Mouse (Mus musculus): Measurements from ENCODE around the gene Fli1.

The Fli1 gene

DNA sequence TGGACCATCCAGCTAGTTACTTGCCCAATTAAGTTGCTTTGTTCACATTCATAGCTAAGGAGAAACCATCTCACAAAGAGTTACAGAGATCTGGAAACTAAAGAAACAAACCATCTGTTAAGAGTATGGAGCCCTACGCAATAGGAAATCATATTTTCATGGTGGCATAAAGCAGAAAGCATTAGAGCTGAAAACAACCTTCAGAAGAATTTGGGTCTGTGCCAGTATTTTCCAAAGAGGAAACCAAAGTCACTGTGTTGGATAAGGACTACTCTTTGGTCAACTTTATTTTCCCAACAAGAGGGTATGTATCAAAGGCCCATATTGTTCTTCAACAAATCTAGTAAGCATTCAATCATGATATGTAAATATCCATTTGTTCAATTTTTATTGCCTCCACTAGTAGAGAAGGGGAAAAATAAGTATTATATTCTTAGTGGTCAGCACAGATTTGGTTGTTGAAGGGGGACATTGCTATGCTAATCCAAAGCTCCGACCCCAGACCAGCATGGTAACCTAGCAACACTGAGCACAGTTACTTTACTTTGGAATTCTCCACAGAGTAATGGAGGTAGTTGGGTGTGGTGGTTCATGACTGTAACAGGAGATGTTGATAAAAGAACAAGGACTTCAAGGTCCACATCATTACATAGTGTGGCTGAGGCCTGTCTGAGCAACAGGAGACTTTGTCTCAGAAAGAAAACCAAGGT is 20.0 kb downstream of the Fli1 start:
- DNase-seq (ENCODE audit: low spot score), result no peak

DNA sequence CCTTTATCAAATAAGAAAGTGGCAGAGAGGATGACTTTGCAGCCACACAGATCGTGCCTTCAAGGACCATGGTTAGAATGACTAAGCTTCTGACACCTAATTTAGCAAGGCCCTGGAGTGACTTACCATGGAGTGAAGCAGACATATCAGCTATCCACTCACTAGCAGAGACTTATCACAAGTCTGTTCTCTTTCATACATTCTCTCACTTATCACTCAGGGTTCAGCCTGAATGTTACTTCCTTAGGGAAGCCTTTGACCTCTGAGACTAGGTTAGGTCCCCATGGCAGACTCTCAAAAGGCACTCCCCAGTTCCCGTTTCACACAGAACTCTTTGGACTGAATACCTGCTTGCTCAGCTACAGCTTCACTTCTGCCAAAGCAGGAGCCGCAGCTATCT is 21.3 kb downstream of the Fli1 start:
- DNase-seq (ENCODE audit: low spot score), result no peak

GRCm38 (mm10) chr9:32520821-32521220 is 21.8 kb downstream of the Fli1 start:
- DNase-seq (ENCODE audit: low spot score), result no peak

- peak; percentile 37 for DNase-seq (ENCODE audit: low spot score)
These were observed 23.3 kb downstream of the Fli1 start for GRCm38 (mm10) chr9:32519101-32520051.

DNA sequence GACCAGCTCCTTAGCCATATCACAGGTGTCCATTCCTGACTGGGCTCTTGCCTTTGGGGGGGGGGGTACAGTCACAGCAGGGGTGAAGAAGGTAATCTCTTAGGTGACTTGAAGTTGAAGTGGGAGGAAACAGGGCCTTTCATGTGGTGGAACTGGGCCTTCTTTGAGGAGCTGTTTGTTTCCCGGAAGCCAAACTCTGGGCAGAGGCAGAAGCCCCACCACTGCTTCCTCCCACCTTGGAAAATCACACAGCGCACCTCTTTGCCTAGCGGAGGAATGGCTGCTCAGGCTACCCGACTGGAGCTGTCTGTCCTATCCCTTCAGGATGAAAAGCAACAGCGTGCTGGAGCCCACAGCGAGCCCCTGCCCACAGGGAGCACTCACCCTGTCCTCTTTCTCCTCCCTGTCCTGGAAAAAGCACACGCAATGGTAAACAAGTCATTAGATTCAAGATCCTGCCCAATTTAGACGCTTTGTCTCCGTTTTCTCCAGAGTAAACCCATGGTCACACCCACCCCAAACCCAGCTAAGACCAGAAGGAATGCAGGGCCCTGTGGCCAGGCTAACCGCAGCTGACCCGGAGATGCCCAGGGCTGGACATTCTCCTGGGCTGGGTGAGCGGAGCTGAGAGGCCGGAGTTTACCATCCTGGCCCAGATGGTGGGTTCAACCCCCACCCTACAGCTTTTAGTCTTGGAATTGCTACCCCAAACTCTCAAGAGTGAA is 24.1 kb downstream of the Fli1 start:
- DNase-seq (ENCODE audit: low spot score), result no peak

GRCm38 (mm10) chr9:32516691-32517090 is 26.0 kb downstream of the Fli1 start:
- DNase-seq (ENCODE audit: low spot score), result no peak

GRCm38 (mm10) chr9:32515894-32516686 is 26.6 kb downstream of the Fli1 start:
- no peak for DNase-seq (ENCODE audit: low spot score)

- DNase-seq (ENCODE audit: low spot score), result peak; percentile 50
These were observed 28.1 kb downstream of the Fli1 start for GRCm38 (mm10) chr9:32514406-32515058.

- no peak for DNase-seq (ENCODE audit: low spot score)
These were observed 29.2 kb downstream of the Fli1 start for GRCm38 (mm10) chr9:32513471-32513870.

DNA sequence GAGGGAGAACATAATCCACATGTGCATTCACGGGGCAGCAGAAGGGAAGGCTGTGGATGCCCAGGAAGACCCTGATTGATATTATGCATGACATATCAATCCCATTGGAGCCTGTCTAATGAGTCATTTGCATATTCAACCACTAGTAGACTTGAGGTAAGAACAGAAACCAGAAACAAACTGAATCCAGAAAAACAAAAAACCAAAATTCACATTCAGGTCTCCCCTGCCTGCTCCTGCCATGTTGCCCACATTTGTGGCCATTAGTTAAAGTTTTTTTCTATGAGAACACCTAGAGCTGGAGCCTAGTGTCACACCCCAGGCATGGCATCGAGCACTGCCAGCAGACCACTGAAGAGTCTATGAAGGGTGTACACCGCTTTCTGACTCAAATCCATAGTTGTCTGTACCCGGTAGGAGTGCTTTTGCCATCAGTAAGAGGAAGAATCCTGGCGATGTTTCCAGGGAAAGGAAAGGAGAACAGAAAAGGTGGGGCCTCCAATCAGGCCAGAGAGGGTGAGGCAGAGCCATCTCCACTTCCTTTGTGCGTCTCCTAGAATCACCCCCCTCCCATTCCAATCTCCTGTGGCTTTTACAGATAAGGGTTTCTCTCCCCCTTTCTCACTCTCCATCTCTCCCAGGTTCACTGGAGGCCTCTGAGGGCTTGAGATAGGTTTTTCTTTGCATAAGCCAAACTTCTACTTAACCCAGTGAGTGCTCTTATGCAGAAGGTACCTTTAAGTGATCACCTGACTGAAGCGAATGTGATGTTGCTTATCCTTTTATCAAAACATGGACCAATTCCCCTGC is 32.0 kb downstream of the Fli1 start:
- no peak for DNase-seq (ENCODE audit: low spot score)

GRCm38 (mm10) chr9:32509706-32510156 is 32.9 kb downstream of the Fli1 start:
- DNase-seq (ENCODE audit: low spot score), result no peak

DNA sequence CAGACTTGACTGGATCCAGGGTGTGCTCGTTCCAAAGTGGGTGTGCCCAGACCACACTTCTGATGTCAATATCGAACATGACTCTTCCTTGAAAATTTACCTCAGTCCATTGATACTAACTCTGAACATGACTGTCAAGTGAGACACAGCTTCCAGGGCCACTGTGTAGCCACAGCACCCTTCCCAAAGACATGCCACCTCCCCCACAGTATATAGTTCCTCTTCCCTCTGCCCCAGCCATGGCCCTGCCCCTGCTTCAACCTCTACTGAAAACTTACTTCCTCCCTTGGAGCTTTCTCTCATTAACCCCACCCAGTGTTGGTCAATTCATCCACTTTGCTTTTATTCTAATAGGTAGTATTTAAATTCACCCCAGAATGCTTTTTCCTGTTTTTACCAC is 34.0 kb downstream of the Fli1 start:
- no peak for DNase-seq (ENCODE audit: low spot score)

GRCm38 (mm10) chr9:32508118-32508517 is 34.5 kb downstream of the Fli1 start:
- DNase-seq (ENCODE audit: low spot score), result no peak

DNA sequence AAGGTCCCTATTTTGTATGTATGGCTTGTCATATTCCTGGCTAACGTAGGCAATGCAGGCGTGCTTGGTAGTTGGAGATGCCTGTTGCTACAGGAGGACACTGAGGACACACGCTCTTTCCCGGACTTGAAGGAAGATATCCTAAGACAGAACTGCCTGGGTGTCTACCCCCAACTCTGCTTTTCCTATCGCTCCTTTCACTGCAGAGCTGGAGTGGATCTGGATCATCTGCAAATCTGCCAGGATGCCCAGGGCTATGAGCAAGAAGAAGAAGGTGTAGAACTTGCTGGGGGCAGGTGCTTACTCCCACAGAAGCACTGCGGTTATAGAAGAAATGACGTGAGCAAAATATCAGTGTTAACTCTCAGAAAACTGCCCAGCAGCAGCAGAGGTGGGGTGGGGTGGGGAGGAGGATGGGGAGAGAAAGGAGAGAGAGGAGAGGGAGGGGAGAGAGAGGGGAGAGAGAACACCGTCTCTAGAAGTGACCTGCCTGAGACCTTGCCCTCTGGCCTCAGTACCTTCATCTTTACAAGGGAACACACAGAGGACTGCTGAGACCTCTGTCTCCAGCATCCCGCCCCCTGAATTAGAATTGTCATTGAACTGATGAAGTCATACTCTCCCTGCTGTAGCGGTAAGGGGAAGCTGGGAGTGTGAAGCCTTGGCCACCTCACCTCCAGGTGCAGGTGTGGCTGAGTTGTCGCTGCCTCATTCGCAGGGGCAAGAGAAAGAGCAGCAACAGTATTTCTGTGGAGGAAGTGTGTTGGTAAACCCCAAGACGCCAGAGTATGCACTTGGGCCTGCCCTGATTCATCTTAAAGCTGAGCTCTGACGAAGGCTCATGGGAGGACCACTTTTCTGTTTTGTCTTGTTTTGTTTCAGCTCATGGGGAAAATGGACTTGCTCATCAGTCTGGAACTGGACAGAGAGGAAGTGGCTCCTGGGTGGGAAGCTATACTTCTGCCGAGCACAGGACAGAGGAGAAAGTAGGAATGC is 35.5 kb downstream of the Fli1 start:
- DNase-seq (ENCODE audit: low spot score), result no peak

- peak; percentile 22 for DNase-seq (ENCODE audit: low spot score)
These were observed 36.5 kb downstream of the Fli1 start for GRCm38 (mm10) chr9:32506161-32506560.

- no peak for DNase-seq (ENCODE audit: low spot score)
These were observed 37.1 kb downstream of the Fli1 start for GRCm38 (mm10) chr9:32505460-32506075.

DNA sequence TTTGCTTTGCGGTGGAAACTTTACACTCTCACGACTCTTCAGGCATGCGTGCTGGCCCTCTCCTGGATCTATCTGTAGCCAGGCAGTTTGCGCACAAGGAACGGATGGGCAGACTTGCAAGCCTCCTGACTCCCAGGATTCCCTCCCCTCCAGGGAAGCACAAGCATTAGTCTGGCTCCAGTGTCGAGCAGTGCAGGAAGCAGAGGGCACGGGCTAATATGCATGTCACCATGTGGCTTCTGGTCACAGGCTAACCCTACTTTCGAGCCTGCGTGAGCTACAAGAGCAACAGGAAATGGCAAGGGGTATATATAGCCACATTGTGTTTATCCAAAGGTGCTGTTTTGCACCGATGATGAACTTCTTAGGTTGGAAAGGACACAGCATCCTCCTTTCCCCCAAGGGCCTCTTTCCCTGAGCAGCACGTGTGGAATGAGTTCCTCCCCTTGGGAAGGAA is 38.6 kb downstream of the Fli1 start:
- peak; percentile 31 for DNase-seq (ENCODE audit: low spot score)

DNA sequence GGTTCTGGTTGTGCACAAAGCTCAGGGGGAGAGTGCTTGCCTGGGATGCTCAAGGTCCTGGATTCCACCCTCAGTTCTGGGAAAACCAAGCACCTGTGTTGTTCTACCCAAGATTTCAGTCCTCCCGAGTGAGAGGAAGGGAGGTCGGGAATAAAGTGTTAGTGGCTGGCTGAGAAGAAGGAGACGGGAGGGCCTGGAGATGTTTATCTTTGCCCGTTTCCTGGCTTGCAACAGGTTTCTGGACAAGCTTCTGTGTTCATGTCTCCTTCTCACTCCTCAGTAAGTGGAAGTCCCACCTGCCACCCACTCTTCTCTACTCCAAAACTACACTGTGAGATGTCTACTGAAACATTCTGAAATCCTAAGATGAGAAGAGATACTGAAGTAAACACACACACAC is 39.2 kb downstream of the Fli1 start:
- no peak for DNase-seq (ENCODE audit: low spot score)

All from embryo, embryonic 10.5 days (tissue).